Mouse (Mus musculus): ENCODE measurements at regions not wholly inside any gene's neighbourhood (a gene's known extent, or its start where the extent isn't known, plus 50 kb on each side); places are given as distances from the start of the nearest gene placed in this dataset.

- TF ChIP-seq POLR2A (IDR thresholded peaks at IDR 0.05; ENCODE audit: low read depth, low read length) (no peak), CTCF (conservative IDR thresholded peaks at IDR 0.05; ENCODE audit: insufficient read depth, insufficient read length, low read depth, low read length) (no peak)
These were observed 966.2 kb upstream of the Nudt12 start for GRCm38 (mm10) chr17:59979325-59979880.

All from kidney, adult 2 months (tissue).